Mouse (Mus musculus): ENCODE results near the gene Asap2.

- no peak for TF ChIP-seq POLR2A (IDR thresholded peaks at IDR 0.05; ENCODE audit: control insufficient read depth, extremely low read depth, insufficient read depth, low read length, poor library complexity)
- TF ChIP-seq CTCF (IDR thresholded peaks at IDR 0.05; ENCODE audit: borderline replicate concordance, control insufficient read depth, extremely low read depth, insufficient read depth, low read length, poor library complexity): no peak
These were observed 195.9 kb downstream of the Asap2 start for GRCm38 (mm10) chr12:21186145-21186544.

Measured in thymus, adult 2 months (tissue).